Mouse (Mus musculus) lung, postnatal 4 days (tissue): Measurements from ENCODE around the gene Pced1a.

Experiments
- DNase-seq, 2 experiments: peaks; one replicate each; pipeline ENCODE4 v3.0.0; 2021

The Pced1a gene

GRCm38 (mm10) chr2:130424126-130424853, at the start of gene Pced1a, which contains the start of gene Vps16:
TSS of gene Pced1a (minus strand) at chr2:130424701.
TSS of gene Vps16 (plus strand) at chr2:130424339.
- DNase-seq, result peak; percentile 94 to 95

- DNase-seq, result no peak
Observed at GRCm38 (mm10) chr2:130472908-130473510, 48.5 kb upstream of the Pced1a start.

- DNase-seq, result no peak
Observed at GRCm38 (mm10) chr2:130469935-130470334, 45.4 kb upstream of the Pced1a start.

- DNase-seq, result no peak
Observed at GRCm38 (mm10) chr2:130469366-130469765, 44.9 kb upstream of the Pced1a start.

- DNase-seq, result no peak
Observed at GRCm38 (mm10) chr2:130466438-130466837, 41.9 kb upstream of the Pced1a start.

GRCm38 (mm10) chr2:130461287-130462071, 37.0 kb upstream of the Pced1a start:
- DNase-seq, result no peak

GRCm38 (mm10) chr2:130459576-130459975, 35.1 kb upstream of the Pced1a start:
- no peak for DNase-seq

GRCm38 (mm10) chr2:130457871-130458270, 33.4 kb upstream of the Pced1a start:
- no peak for DNase-seq

- no peak for DNase-seq
Observed at GRCm38 (mm10) chr2:130454748-130455370, 30.4 kb upstream of the Pced1a start.

GRCm38 (mm10) chr2:130453421-130453820, 28.9 kb upstream of the Pced1a start:
- DNase-seq, result no peak

GRCm38 (mm10) chr2:130452266-130452665, 27.8 kb upstream of the Pced1a start:
- DNase-seq, result no peak

- no peak for DNase-seq
Observed at GRCm38 (mm10) chr2:130451727-130452090, 27.2 kb upstream of the Pced1a start.

- no peak for DNase-seq
Observed at GRCm38 (mm10) chr2:130451086-130451726, 26.7 kb upstream of the Pced1a start.

GRCm38 (mm10) chr2:130450434-130450796, 25.9 kb upstream of the Pced1a start:
- peak in 1 of 2 experiments; percentile 85 for DNase-seq

- DNase-seq, result peak; percentile 92 to 94
Observed at GRCm38 (mm10) chr2:130449794-130450433, 25.4 kb upstream of the Pced1a start, which contains the start of gene Ptpra. TSS of gene Ptpra (plus strand) at chr2:130450278.

GRCm38 (mm10) chr2:130449021-130449793, 24.7 kb upstream of the Pced1a start:
- no peak for DNase-seq

GRCm38 (mm10) chr2:130448449-130448848, 23.9 kb upstream of the Pced1a start:
- DNase-seq, result no peak

- DNase-seq, result no peak
Observed at GRCm38 (mm10) chr2:130442162-130442561, 17.7 kb upstream of the Pced1a start.

GRCm38 (mm10) chr2:130439840-130440480, 15.5 kb upstream of the Pced1a start:
- no peak for DNase-seq

- no peak for DNase-seq
Observed at GRCm38 (mm10) chr2:130438861-130439260, 14.4 kb upstream of the Pced1a start.

GRCm38 (mm10) chr2:130436769-130437168, 12.3 kb upstream of the Pced1a start:
- no peak for DNase-seq
